ENCODE assay signal across 15 mouse cellular contexts in genomic region chr5:103453361-103454140, GRCm38 (mm10). TPM values are rescaled to one million over a fixed set of nuclear protein-coding genes. Genes with fewer than 3 reads are reported as not detected.
DNase-seq lines count a peak whose midpoint lies in the region; ATAC-seq and TF ChIP-seq lines count a peak whose summit lies in the region.
"Had no signal": no experiment of that assay in that cellular context is flagged by ENCODE, and none has a peak within 500 bp of the region (broad histone marks: within the 10 kb centered on the region; RNA-seq: fewer than 3 reads in every experiment).

No protein-coding gene starts in this region.

- H3K27ac ChIP-seq in intestine, postnatal 0 days (ENCODE audit: low read depth, low read length) = no peak overlapping the region
- no peak overlapping the region for H3K27ac ChIP-seq in intestine, embryonic 16.5 days (ENCODE audit: low read length)
- no peak overlapping the region for H3K27ac ChIP-seq in lung, postnatal 0 days (ENCODE audit: low read length)
- H3K27ac ChIP-seq in MEL (ENCODE audit: control insufficient read depth, low read depth, low read length) = peak overlapping the region; percentile 32
- H3K27ac ChIP-seq: forebrain, embryonic 13.5 days; heart, embryonic 15.5 days; neural tube, embryonic 13.5 days had no signal

- TF ChIP-seq EP300 in lung, postnatal 0 days (IDR thresholded peaks at IDR 0.05) = no peak
- 0 out of 4 replicates have a peak, but pooled peaks of 1 of the 2 experiments have one; percentile 22 for TF ChIP-seq EP300 in MEL (IDR thresholded peaks at IDR 0.05; ENCODE audit: low read depth in 1 of 2, low read length in 2 of 2)

- H3K36me3 ChIP-seq in intestine, postnatal 0 days (ENCODE audit: control insufficient read depth, insufficient read depth) = no peaks in the 10 kb centered on the region
- H3K36me3 ChIP-seq in intestine, embryonic 16.5 days (ENCODE audit: control insufficient read depth, insufficient read depth, low read length) = no peaks in the 10 kb centered on the region
- H3K36me3 ChIP-seq in lung, postnatal 0 days (ENCODE audit: insufficient read depth, low read length) = no peaks in the 10 kb centered on the region
- peaks cover 2 to 3% of the 10 kb centered on the region in 2 experiments; a peak in 3 of 4 replicates for H3K36me3 ChIP-seq in MEL (ENCODE audit: control insufficient read depth in 1 of 2, insufficient read depth in 2 of 2, low read length in 2 of 2)
- H3K36me3 ChIP-seq: heart, embryonic 15.5 days; neural tube, embryonic 13.5 days had no signal

- ATAC-seq in intestine, postnatal 0 days = no peak
- no peak for ATAC-seq in intestine, embryonic 16.5 days
- ATAC-seq in lung, postnatal 0 days = no peak
- ATAC-seq: forebrain, embryonic 13.5 days; hindbrain, embryonic 16.5 days; midbrain, embryonic 16.5 days had no signal

- no peak for TF ChIP-seq POLR2A in MEL (IDR thresholded peaks at IDR 0.05; ENCODE audit: control insufficient read depth in 1 of 2, insufficient read depth in 1 of 2, low read depth in 1 of 2, low read length in 2 of 2, poor library complexity in 1 of 2)
- no peak for TF ChIP-seq POLR2A in brain, embryonic 14.5 days (IDR thresholded peaks at IDR 0.05; ENCODE audit: borderline replicate concordance, extremely low read depth, insufficient read depth, insufficient read length, poor library complexity, severe bottlenecking)

- WGBS in intestine, postnatal 0 days = 78% methylated on average over 14 of the region's 14 CpGs
- WGBS in intestine, embryonic 16.5 days = 74% methylated on average over 14 of the region's 14 CpGs
- 69% methylated on average over 14 of the region's 14 CpGs for WGBS in lung, postnatal 0 days

- peak; percentile 31; the same call in 1 of the 2 replicates for TF ChIP-seq CTCF in intestine, postnatal 0 days (IDR thresholded peaks at IDR 0.05; ENCODE audit: low read depth)
- TF ChIP-seq CTCF in lung, postnatal 0 days (IDR thresholded peaks at IDR 0.05) = peak; percentile 52
- peak; percentile 44 to 64 (median 60) for TF ChIP-seq CTCF in MEL (IDR thresholded peaks at IDR 0.05 in 2 of 3, conservative IDR thresholded peaks at IDR 0.05 in 1 of 3; ENCODE audit: control insufficient read depth in 1 of 3, insufficient read depth in 1 of 3, low read depth in 2 of 3, low read length in 3 of 3, poor library complexity in 1 of 3, severe bottlenecking in 1 of 3)
- TF ChIP-seq CTCF in brain, embryonic 14.5 days (IDR thresholded peaks at IDR 0.05; ENCODE audit: borderline replicate concordance, extremely low read depth, insufficient read depth, insufficient read length) = peak; percentile 18; the same call in 1 of the 2 replicates

- no peak overlapping the region for H3K4me2 ChIP-seq in intestine, postnatal 0 days (replicated peaks; ENCODE audit: low read depth)
- H3K4me2 ChIP-seq in intestine, embryonic 16.5 days (ENCODE audit: low read depth, low read length) = no peak overlapping the region
- H3K4me2 ChIP-seq in lung, postnatal 0 days (replicated peaks; ENCODE audit: low read depth, low read length) = no peak overlapping the region; the same call in 1 of the 2 replicates
- H3K4me2 ChIP-seq: forebrain, embryonic 13.5 days; heart, embryonic 15.5 days; neural tube, embryonic 13.5 days had no signal

- peaks cover 4% of the 10 kb centered on the region; the same call in 1 of the 2 replicates for H3K79me2 ChIP-seq in MEL (ENCODE audit: control insufficient read depth, insufficient read depth, low read length, poor library complexity)

- H3K9me3 ChIP-seq in intestine, postnatal 0 days (ENCODE audit: control insufficient read depth) = no peaks in the 10 kb centered on the region
- no peaks in the 10 kb centered on the region for H3K9me3 ChIP-seq in intestine, embryonic 16.5 days (ENCODE audit: control insufficient read depth, low read length)
- peaks cover 4% of the 10 kb centered on the region; the same call in 1 of the 2 replicates for H3K9me3 ChIP-seq in lung, postnatal 0 days (ENCODE audit: low read length)
- H3K9me3 ChIP-seq in MEL (replicated peaks; ENCODE audit: insufficient read depth, low read length) = no peaks in the 10 kb centered on the region
- H3K9me3 ChIP-seq: forebrain, embryonic 13.5 days; heart, embryonic 15.5 days; neural tube, embryonic 13.5 days had no signal

- no peak overlapping the region for H3K4me3 ChIP-seq in intestine, postnatal 0 days (ENCODE audit: low read depth, low read length)
- H3K4me3 ChIP-seq in intestine, embryonic 16.5 days (ENCODE audit: low read length) = no peak overlapping the region
- H3K4me3 ChIP-seq in lung, postnatal 0 days (ENCODE audit: low read depth, low read length) = no peak overlapping the region; the same call in 1 of the 2 replicates
- peak overlapping the region; percentile 44 to 54 for H3K4me3 ChIP-seq in MEL (ENCODE audit: control insufficient read depth in 1 of 2, insufficient read depth in 1 of 2, low read depth in 2 of 2, low read length in 2 of 2)
- H3K4me3 ChIP-seq: forebrain, embryonic 13.5 days; heart, embryonic 15.5 days; neural tube, embryonic 13.5 days had no signal

- no peaks in the 10 kb centered on the region for H3K27me3 ChIP-seq in intestine, postnatal 0 days (replicated peaks; ENCODE audit: control insufficient read depth, insufficient read depth, low read length)
- no peaks in the 10 kb centered on the region for H3K27me3 ChIP-seq in intestine, embryonic 16.5 days (replicated peaks; ENCODE audit: control insufficient read depth, insufficient read depth, low read length)
- H3K27me3 ChIP-seq in lung, postnatal 0 days (replicated peaks; ENCODE audit: insufficient read depth, low read length) = no peaks in the 10 kb centered on the region
- H3K27me3 ChIP-seq in MEL (ENCODE audit: control insufficient read depth in 1 of 2, insufficient read depth in 2 of 2, low read length in 2 of 2) = no peaks in the 10 kb centered on the region
- H3K27me3 ChIP-seq: forebrain, embryonic 13.5 days; heart, embryonic 15.5 days; neural tube, embryonic 13.5 days had no signal

- H3K4me1 ChIP-seq in intestine, postnatal 0 days (replicated peaks; ENCODE audit: control insufficient read depth, insufficient read depth, low read length) = no peaks in the 10 kb centered on the region
- no peaks in the 10 kb centered on the region for H3K4me1 ChIP-seq in intestine, embryonic 16.5 days (ENCODE audit: control insufficient read depth, insufficient read depth, low read length)
- H3K4me1 ChIP-seq in lung, postnatal 0 days (ENCODE audit: insufficient read depth, low read depth, low read length) = 0 out of 2 replicates have a peak, but pooled peaks cover 2% of the 10 kb centered on the region
- no peaks in the 10 kb centered on the region; a peak in 1 of 4 replicates for H3K4me1 ChIP-seq in MEL (ENCODE audit: control insufficient read depth in 1 of 2, insufficient read depth in 2 of 2, low read length in 2 of 2)

- DNase-seq in lung, postnatal 0 days (ENCODE audit: low spot score) = no peak
- DNase-seq in lung, postnatal 36 days = no peak
- DNase-seq in MEL (ENCODE audit: low read depth, low spot score) (peak; percentile 65), MN1 (ENCODE audit: low spot score) (no peak)
- peak; percentile 37 for DNase-seq in brain, embryonic 14.5 days (ENCODE audit: low read depth)
- DNase-seq in B cell, adult 2 months = no peak
- DNase-seq: cerebellum, adult 11-12 months; left cerebral cortex, postnatal 4 days had no signal

- H3K9ac ChIP-seq in intestine, postnatal 0 days (ENCODE audit: low read depth, low read length) = no peak overlapping the region
- no peak overlapping the region for H3K9ac ChIP-seq in intestine, embryonic 16.5 days (ENCODE audit: low read depth, low read length)
- H3K9ac ChIP-seq in lung, postnatal 0 days (replicated peaks; ENCODE audit: low read depth) = no peak overlapping the region
- H3K9ac ChIP-seq in MEL (ENCODE audit: control insufficient read depth, low read depth, low read length, poor library complexity, severe bottlenecking) = peak overlapping the region; percentile 29
- H3K9ac ChIP-seq: forebrain, embryonic 13.5 days; heart, embryonic 15.5 days; neural tube, embryonic 13.5 days had no signal

- TF ChIP-seq RAD21 in MEL (IDR thresholded peaks at IDR 0.05; ENCODE audit: low read depth, low read length) = peak; percentile 46

TF ChIP-seq in MEL, 35 proteins besides CTCF, POLR2A, EP300 and RAD21 (continues in another document):
- TF ChIP-seq POLR2AphosphoS5 (IDR thresholded peaks at IDR 0.05; ENCODE audit: borderline replicate concordance, low read depth, low read length) (no peak), CHD1 (IDR thresholded peaks at IDR 0.05; ENCODE audit: low read depth, low read length) (no peak), ZC3H11A (IDR thresholded peaks at IDR 0.05; ENCODE audit: low read depth, low read length) (no peak), E2F4 (IDR thresholded peaks at IDR 0.05; ENCODE audit: borderline replicate concordance, low read depth, low read length) (no peak), ZNF384 (IDR thresholded peaks at IDR 0.05; ENCODE audit: low read depth, low read length) (no peak), SMC3 (IDR thresholded peaks at IDR 0.05; ENCODE audit: low read depth, low read length) (peak; percentile 44; the same call in 1 of the 2 replicates), USF2 (IDR thresholded peaks at IDR 0.05; ENCODE audit: borderline replicate concordance in 1 of 2, insufficient read depth in 1 of 2, low read depth in 1 of 2, low read length in 2 of 2) (no peak), MXI1 (IDR thresholded peaks at IDR 0.05; ENCODE audit: low read depth, low read length) (peak; percentile 42; the same call in 1 of the 2 replicates), TBP (IDR thresholded peaks at IDR 0.05; ENCODE audit: low read depth, low read length) (no peak), ETS1 (IDR thresholded peaks at IDR 0.05; ENCODE audit: low read depth, low read length) (no peak), ELF1 (IDR thresholded peaks at IDR 0.05; ENCODE audit: low read depth, low read length) (0 out of 2 replicates have a peak, but pooled peaks have one; percentile 4), UBTF (IDR thresholded peaks at IDR 0.05; ENCODE audit: borderline replicate concordance, insufficient read depth, low read depth, low read length) (no peak), MYB (IDR thresholded peaks at IDR 0.05; ENCODE audit: low read depth, low read length) (no peak), USF1 (IDR thresholded peaks at IDR 0.05; ENCODE audit: low read depth, low read length) (no peak), RCOR1 (IDR thresholded peaks at IDR 0.05; ENCODE audit: low read depth, low read length) (no peak), POLR2AphosphoS2 (IDR thresholded peaks at IDR 0.05; ENCODE audit: low read length) (no peak), ZKSCAN1 (IDR thresholded peaks at IDR 0.05; ENCODE audit: low read depth, low read length) (no peak)

RNA-seq across cellular contexts. Expression of gene Ptpn13, which starts 28.6 kb away (rescaled TPM):
- polyA plus RNA-seq in intestine, postnatal 0 days (2015; fragmentation: Nextera tagmentation; extraction: Ambion mirVana) = 0.90 and 1.3 TPM in 2 replicates
- 3.1 and 3.2 TPM in 2 replicates for polyA plus RNA-seq in intestine, embryonic 16.5 days (2015; fragmentation: Nextera tagmentation; extraction: Ambion mirVana)
- polyA plus RNA-seq in lung, postnatal 0 days (2015; fragmentation: Nextera tagmentation; extraction: Ambion mirVana) = 8.9 and 9.4 TPM in 2 replicates
- total RNA-seq in MEL (2012; rRNA removed) = 15.1 and 18.4 TPM in 2 replicates
- polyA plus RNA-seq in MEL (2012; ENCODE audit: insufficient read depth in 1 of 2, insufficient read length in 2 of 2, low read depth in 1 of 2, low replicate concordance in 2 of 2, missing spikeins in 1 of 2) = 10 to 100 TPM; 15.5 to 43.6 TPM
- polyA plus RNA-seq in brain, embryonic 14.5 days (2012; rRNA removed) = 13.0 and 15.9 TPM in 2 replicates

Comparison
In these comparisons a context has a peak if more than half of its experiments do, and no peak if none do; other contexts are left out.
1. H3K4me3 ChIP-seq: peak in MEL (2 of 2); none in intestine, postnatal 0 days (single experiment), intestine, embryonic 16.5 days (single experiment) and lung, postnatal 0 days (single experiment).
2. DNase-seq: peak in MEL (single experiment) and brain, embryonic 14.5 days (single experiment); none in lung, postnatal 0 days (single experiment), lung, postnatal 36 days (single experiment), B cell, adult 2 months (0 of 2) and MN1 (single experiment).
3. Peak in every context shown above with its lines, with median percentiles within 50 percentile points of each other: CTCF ChIP-seq.